Mouse (Mus musculus) thymus, adult 2 months (tissue): Measurements from ENCODE around the gene Scnn1a. TPM values are rescaled to one million over a fixed set of nuclear protein-coding genes. Genes with fewer than 3 reads are reported as not detected.

Experiments
- DNase-seq: peaks from one replicate; pipeline ENCODE4 v3.0.0; 2021
- H3K27ac ChIP-seq: fragments of 200-500 bp; 2 replicates; pipeline ENCODE4 v1.5.1; 2012; ENCODE audit warnings: low read length, control low read depth; ENCODE audit not compliant: control insufficient read depth, insufficient read depth
- H3K27me3 ChIP-seq: fragments of 200-500 bp; 2 replicates; pipeline ENCODE4 v1.6.1; 2012; ENCODE audit warnings: mild to moderate bottlenecking, low read length, moderate library complexity, mixed read lengths; ENCODE audit not compliant: control insufficient read depth, insufficient read depth
- H3K36me3 ChIP-seq: fragments of 200-500 bp; 2 replicates; pipeline ENCODE4 v1.6.1; 2012; ENCODE audit warnings: mild to moderate bottlenecking, low read length, moderate library complexity; ENCODE audit not compliant: control insufficient read depth, insufficient read depth
- H3K4me1 ChIP-seq: fragments of 200-500 bp; replicated peaks from 2 replicates; pipeline ENCODE4 v1.6.1; 2012; ENCODE audit warnings: low read length; ENCODE audit not compliant: control insufficient read depth, insufficient read depth
- H3K4me3 ChIP-seq: fragments of 200-500 bp; 2 replicates; pipeline ENCODE4 v1.5.1; 2012; ENCODE audit warnings: mild to moderate bottlenecking, low read length, control low read depth, moderate library complexity; ENCODE audit not compliant: control insufficient read depth, insufficient read depth
- CTCF ChIP-seq: fragments of 200-500 bp; IDR thresholded peaks from 2 replicates; pipeline ENCODE4 v1.5.1; 2012; ENCODE audit warnings: mild to moderate bottlenecking, control low read depth, low read length, moderate library complexity, borderline replicate concordance; ENCODE audit not compliant: control insufficient read depth, poor library complexity, insufficient read depth; ENCODE audit errors: extremely low read depth
- POLR2A ChIP-seq: fragments of 200-500 bp; IDR thresholded peaks from 2 replicates; pipeline ENCODE4 v1.6.1; 2012; ENCODE audit warnings: mild to moderate bottlenecking, low read length, control low read depth, moderate library complexity; ENCODE audit not compliant: control insufficient read depth, poor library complexity, insufficient read depth; ENCODE audit errors: extremely low read depth
- WGBS: fragments of 180-500 bp; shearing (Covaris S2); methylation state at CpG from one replicate; pipeline ENCODE4 v1.1.7; 2018; 5-methylcytosine and 5-hydroxymethylcytosine counted together
- polyA plus RNA-seq: library from polyadenylated mRNA; depleted of rRNA; stranded (reverse); fragments of >200 nt; gene quantifications from 2 replicates; pipeline ENCODE4 v1.2.3, GENCODE M21; 2012

Scnn1a gene
- polyA plus RNA-seq, 1 experiment: 32.8 TPM

GRCm38 (mm10) chr6:125338791-125339660 is 18.6 kb downstream of the Scnn1a start:
- peak overlapping the region; percentile 26; the same call in 1 of the 2 replicates for H3K27ac ChIP-seq
- no peak overlapping the region for H3K4me3 ChIP-seq
- 58% methylated on average over 9 of the region's 9 CpGs for WGBS
- H3K4me1 ChIP-seq: peaks cover 24% of the 10 kb centered on the region
- DNase-seq: no peak
- TF ChIP-seq POLR2A: no peak
- TF ChIP-seq CTCF: no peak
- no peaks in the 10 kb centered on the region for H3K36me3 ChIP-seq
- H3K27me3 ChIP-seq: no peaks in the 10 kb centered on the region

GRCm38 (mm10) chr6:125340244-125340643 is 19.8 kb downstream of the Scnn1a start:
- WGBS: 62% methylated on average over 5 of the region's 5 CpGs
- TF ChIP-seq POLR2A: no peak
- no peak for TF ChIP-seq CTCF
- H3K4me1 ChIP-seq: peaks cover 29% of the 10 kb centered on the region
- no peaks in the 10 kb centered on the region for H3K36me3 ChIP-seq
- DNase-seq: no peak
- H3K27me3 ChIP-seq: no peaks in the 10 kb centered on the region
- no peak overlapping the region for H3K4me3 ChIP-seq
- H3K27ac ChIP-seq: peak overlapping the region; percentile 21; the same call in 1 of the 2 replicates

- no peaks in the 10 kb centered on the region for H3K36me3 ChIP-seq
- no peak for DNase-seq
- no peak for TF ChIP-seq CTCF
- no peak for TF ChIP-seq POLR2A
- 85% methylated on average over 3 of the region's 3 CpGs for WGBS
- no peaks in the 10 kb centered on the region for H3K27me3 ChIP-seq
- H3K27ac ChIP-seq: no peak overlapping the region
- H3K4me1 ChIP-seq: peaks cover 37% of the 10 kb centered on the region
- H3K4me3 ChIP-seq: no peak overlapping the region
Observed at GRCm38 (mm10) chr6:125342198-125342597, 21.7 kb downstream of the Scnn1a start.

DNA sequence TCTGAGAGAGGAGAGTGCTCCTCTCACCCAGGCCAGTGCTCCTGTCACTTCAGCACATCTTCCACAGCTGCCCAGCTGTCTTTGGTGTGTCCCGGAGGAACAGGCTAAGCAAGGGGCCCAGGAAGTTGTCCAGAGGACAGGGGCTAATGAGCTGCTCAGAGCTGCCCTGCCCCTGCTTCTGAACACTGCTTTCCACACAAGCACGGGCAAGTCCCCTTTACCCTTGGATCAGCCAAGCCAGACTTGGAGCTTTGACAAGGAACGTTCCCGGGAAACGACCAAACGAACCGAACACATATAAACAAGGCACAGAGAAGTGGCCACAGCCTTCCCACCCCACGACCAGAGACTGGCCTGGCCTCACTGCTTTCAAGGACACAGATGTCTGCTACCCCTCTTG is 23.6 kb downstream of the Scnn1a start:
- DNase-seq: no peak
- Histone ChIP-seq H3K4me3 (no peak overlapping the region), H3K27ac (no peak overlapping the region), H3K4me1 (peaks cover 43% of the 10 kb centered on the region), H3K27me3 (no peaks in the 10 kb centered on the region), H3K36me3 (no peaks in the 10 kb centered on the region)
- TF ChIP-seq POLR2A: no peak
- TF ChIP-seq CTCF: 0 out of 2 replicates have a peak, but pooled peaks have one; percentile 13
- WGBS: 96% methylated on average over 8 of the region's 8 CpGs

DNA sequence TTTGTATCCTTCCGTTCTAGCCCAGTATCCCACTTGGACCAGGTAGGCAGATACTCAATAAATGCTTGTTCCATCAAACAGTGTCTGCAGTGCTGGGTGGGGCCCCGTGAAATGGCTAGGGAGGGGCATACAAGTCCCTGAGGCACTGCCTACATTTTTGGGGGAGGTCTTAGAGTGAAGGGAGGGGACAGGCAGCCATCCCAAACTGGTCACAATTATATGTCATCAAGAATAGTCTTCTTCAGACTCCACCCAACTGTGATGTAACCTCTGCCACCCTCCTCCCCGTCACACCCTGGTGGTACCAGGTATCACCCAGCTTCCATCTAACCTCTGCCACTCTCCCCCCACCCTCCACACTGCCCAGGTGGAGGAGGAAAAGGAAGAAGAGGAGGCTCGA is 24.4 kb downstream of the Scnn1a start:
- peaks cover 42% of the 10 kb centered on the region for H3K4me1 ChIP-seq
- WGBS: 78% methylated on average over 4 of the region's 4 CpGs
- no peak for DNase-seq
- no peaks in the 10 kb centered on the region for H3K27me3 ChIP-seq
- H3K27ac ChIP-seq: no peak overlapping the region
- no peaks in the 10 kb centered on the region for H3K36me3 ChIP-seq
- no peak for TF ChIP-seq POLR2A
- TF ChIP-seq CTCF: no peak
- no peak overlapping the region for H3K4me3 ChIP-seq

GRCm38 (mm10) chr6:125345625-125346024 is 25.2 kb downstream of the Scnn1a start:
- H3K4me1 ChIP-seq: peaks cover 37% of the 10 kb centered on the region
- no peak overlapping the region; the same call in 1 of the 2 replicates for H3K27ac ChIP-seq
- H3K27me3 ChIP-seq: no peaks in the 10 kb centered on the region
- TF ChIP-seq CTCF (no peak), POLR2A (no peak)
- H3K4me3 ChIP-seq: no peak overlapping the region
- WGBS: 17% methylated on average over 1 of the region's 1 CpGs
- no peak for DNase-seq
- no peaks in the 10 kb centered on the region for H3K36me3 ChIP-seq

DNA sequence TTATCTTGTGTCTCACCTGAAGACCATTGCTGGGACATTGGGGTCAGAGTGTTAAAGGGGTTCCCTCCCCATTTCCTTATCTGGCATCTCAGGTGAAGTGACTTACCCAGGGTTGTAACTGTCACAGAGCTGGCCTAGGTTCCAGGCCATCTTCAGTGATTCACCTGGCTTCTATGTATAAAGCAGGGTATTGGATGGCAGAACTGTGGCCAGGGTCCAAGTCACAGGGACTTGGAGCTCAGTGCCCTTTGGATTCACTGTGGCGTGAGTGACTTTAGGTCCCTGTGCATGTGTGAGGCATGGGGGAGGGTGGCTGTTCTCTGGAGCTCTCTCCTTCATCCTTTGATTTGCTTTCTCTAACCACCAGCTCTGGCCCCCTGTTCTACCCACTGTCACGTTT is 25.6 kb downstream of the Scnn1a start:
- Histone ChIP-seq H3K36me3 (no peaks in the 10 kb centered on the region), H3K4me1 (peaks cover 36% of the 10 kb centered on the region), H3K4me3 (no peak overlapping the region), H3K27ac (no peak overlapping the region; the same call in 1 of the 2 replicates), H3K27me3 (no peaks in the 10 kb centered on the region)
- no peak for DNase-seq
- WGBS: 42% methylated on average over 2 of the region's 2 CpGs
- TF ChIP-seq CTCF (no peak), POLR2A (no peak)
